Mouse (Mus musculus) mesoderm, embryonic 11.5 days (tissue): ENCODE measurements around the gene Prcp.
"Not testable (repeated sequence)": the region's sequence is repeated elsewhere in the genome, so short reads cannot be mapped to it uniquely, and the experiment has no call there.

Experiments
- DNase-seq: peaks from one replicate; pipeline ENCODE4 v3.0.0-alpha.2; 2012; ENCODE audit warnings: low read depth, low spot score

The Prcp gene

GRCm38 (mm10) chr7:92890618-92891230 lies 16.5 kb downstream of the Prcp start:
- no peak for DNase-seq

DNA sequence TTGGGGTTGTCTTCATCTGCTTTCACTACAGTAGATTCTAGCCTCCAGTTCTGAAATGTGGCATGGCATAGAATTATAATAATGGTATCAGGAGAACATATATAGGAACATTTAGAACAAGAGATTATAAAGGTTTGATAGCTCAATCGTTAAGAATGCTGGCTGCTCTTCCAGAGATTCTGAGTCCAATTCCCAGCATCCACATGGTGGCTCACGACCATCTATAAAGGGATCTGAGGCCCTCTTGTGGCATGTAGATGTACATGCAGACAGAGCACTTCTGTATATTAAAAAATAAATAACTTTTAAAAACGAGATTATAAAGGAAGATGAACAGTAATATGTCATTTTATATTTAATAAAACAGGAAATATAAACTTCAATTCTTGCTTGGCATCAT lies 19.2 kb downstream of the Prcp start:
- DNase-seq, result no peak

DNA sequence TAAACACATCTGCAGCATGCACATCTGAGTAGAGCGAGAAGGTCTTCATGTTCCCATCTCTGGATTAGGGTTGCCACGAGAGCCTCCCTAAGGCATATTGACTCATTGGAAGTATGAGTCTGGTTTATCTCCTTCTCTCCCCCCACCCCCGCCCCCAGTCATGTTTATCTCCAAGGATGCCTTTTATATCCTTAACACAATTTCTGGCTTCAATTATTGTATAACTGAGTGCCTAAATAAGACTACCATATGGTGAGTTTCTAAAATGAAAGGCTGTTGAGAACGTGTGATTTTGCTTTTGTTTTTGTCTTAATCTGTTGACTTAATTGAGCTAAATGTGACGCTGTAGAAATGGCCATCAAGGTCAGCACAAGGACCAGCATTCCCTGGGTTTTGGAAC lies 21.8 kb downstream of the Prcp start:
- DNase-seq, result no peak

DNA sequence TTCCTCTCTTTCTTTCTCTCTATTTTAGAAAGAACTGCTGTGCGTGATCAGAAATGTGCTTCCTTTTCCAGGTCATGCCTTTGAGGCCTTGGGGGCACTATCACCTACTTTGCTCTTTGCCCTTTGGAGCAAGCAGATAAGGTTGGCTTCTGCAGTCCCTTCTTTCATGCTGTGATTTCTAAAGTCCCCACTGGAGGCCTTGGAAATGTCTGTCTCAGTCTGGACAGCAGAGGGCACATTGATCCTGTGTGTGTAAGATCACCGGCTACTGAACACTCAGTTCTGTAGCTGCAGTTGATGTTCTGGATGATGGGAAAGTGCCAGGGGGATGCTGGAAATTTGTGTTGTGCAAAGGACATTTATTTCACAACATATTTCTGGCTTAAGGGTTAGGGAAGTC lies 22.8 kb downstream of the Prcp start:
- DNase-seq, result no peak

GRCm38 (mm10) chr7:92903360-92904038 lies 29.2 kb downstream of the Prcp start:
- peak; percentile 82 for DNase-seq

GRCm38 (mm10) chr7:92904285-92904684 lies 30.0 kb downstream of the Prcp start:
- not testable (repeated sequence) for DNase-seq

GRCm38 (mm10) chr7:92920172-92920856 lies 46.0 kb downstream of the Prcp start:
- DNase-seq, result no peak

- no peak for DNase-seq
These were observed 46.5 kb downstream of the Prcp start for GRCm38 (mm10) chr7:92920857-92921172.

GRCm38 (mm10) chr7:92932792-92933191 lies 58.5 kb downstream of the Prcp start:
- DNase-seq, result no peak

DNA sequence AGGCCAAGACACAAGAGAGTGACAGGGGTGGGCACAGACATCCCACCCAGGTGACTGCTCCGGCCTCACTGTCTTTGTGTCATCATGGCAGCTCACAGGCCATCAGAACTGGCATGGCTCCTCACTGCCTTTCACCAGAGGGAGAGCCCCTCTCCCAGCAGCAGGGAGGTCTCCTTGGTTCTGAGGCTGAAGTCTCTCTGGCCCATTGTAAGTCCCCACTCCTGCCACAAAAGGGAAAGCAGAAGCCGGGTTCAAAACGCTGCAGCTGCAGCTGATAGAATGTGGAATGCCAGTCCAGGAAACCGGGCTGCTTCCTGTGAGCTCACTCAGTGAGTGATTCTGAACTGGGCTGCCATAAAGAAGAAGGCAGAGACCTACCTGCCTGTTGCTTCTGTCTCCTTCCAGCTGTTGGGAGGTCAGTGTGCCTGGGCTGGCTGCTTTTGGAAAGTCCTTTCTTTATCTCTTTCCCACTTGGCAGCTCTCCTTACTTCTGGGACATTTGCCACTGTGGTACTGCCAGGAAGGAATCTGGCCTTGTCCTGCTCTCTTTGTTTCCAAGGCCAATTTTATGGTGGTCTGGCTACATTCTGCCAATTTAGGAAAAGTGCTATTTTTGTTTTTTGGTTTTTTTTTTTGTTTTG lies 59.2 kb downstream of the Prcp start:
- not testable (repeated sequence) for DNase-seq

GRCm38 (mm10) chr7:92936747-92937146 lies 62.5 kb downstream of the Prcp start:
- no peak for DNase-seq

GRCm38 (mm10) chr7:92937955-92938354 lies 63.7 kb downstream of the Prcp start:
- peak; percentile 40 for DNase-seq

DNA sequence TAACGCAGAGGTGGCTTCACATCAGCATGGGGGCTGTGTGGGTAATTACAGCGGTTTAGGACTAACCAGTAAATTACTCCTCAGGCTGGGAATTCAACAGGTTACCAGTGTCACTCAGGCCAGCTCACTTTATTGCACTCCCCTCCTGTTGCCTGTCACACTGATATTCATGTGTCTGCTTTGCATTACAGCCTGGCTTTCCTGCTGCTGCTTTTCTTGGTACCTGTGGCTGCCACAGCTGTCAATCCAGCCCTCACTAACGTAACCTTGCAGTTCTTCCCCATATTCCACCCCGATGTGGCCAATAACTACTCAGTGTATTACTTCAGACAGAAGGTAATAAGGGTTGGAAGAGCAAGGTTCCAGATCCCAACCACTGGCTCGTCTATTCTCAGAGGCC lies 65.5 kb downstream of the Prcp start:
- DNase-seq, result peak; percentile 36

DNA sequence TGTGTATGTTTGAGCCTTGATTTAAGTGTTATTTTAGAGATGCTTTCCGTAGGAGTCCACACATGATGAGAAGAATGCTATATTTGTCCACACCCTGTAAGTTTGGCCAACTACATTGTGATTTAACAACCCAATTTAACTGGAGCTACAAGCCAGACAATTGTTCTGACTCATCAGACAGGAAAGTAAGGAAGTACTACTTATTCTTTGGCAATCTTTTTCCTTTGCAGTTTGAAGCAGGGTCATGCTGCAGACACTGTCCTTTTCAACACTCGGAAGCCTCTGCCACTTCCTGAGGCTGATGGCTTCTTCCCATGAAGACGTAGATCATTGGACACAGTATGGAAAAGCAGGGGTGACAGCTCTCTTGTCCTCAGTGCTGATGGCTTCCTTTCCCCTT lies 76.5 kb downstream of the Prcp start:
- DNase-seq, result no peak

DNA sequence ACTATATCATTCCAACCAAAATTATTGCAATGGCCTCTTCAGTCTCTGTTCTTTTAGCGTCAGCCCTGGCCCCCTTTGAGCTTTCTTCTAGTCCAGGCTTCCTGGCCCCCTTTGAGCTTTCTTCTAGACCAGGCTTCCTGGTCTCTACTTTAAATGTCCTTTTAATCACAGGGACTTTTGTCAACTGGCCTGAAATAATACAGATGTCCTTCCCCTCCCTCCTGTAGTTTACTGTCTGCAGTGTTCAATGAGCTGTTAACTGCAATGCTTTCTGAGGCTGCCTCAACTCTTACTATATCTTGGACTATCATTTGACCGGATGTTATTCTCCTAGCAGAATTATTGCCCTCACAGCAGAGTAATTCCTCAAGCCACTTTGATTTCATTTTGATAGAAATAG lies 77.9 kb downstream of the Prcp start:
- no peak for DNase-seq

GRCm38 (mm10) chr7:92959758-92960157 lies 85.5 kb downstream of the Prcp start:
- DNase-seq, result no peak

- DNase-seq, result no peak
These were observed 87.6 kb downstream of the Prcp start for GRCm38 (mm10) chr7:92961876-92962275.

DNA sequence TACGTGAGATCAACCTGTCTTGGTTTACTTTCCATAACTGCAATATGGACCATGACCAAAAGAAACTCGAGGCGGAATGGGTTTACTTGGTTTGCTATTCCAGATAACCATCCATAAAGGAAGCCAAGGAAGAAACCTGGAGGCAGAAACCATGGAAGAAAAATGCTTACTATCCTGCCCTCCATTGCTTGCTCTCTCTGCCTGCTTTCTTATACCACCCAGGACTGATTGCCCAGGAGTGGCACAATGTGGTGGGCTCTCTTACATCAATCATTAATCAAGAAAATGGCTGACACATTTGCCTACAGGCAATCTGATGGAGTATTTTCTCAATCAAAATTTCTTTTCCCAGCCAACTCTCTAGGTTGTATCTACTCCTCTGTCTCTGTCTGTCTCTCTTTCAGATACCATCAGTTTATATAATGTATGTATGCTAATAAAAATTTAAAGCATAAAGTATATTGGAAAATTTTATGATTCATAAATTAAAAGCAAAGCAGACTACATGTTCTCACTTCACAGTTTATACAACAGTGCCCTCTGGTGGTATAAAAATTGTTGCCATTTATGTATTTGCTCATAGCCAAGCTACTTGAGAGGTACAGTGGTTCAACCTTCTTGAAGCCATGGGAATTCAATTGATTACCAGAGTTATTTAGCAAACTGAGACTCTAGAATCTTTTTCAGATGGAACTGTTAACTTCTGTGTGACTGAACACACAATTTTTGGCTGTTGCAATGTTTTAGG lies 90.7 kb downstream of the Prcp start:
- peak; percentile 70 for DNase-seq

DNA sequence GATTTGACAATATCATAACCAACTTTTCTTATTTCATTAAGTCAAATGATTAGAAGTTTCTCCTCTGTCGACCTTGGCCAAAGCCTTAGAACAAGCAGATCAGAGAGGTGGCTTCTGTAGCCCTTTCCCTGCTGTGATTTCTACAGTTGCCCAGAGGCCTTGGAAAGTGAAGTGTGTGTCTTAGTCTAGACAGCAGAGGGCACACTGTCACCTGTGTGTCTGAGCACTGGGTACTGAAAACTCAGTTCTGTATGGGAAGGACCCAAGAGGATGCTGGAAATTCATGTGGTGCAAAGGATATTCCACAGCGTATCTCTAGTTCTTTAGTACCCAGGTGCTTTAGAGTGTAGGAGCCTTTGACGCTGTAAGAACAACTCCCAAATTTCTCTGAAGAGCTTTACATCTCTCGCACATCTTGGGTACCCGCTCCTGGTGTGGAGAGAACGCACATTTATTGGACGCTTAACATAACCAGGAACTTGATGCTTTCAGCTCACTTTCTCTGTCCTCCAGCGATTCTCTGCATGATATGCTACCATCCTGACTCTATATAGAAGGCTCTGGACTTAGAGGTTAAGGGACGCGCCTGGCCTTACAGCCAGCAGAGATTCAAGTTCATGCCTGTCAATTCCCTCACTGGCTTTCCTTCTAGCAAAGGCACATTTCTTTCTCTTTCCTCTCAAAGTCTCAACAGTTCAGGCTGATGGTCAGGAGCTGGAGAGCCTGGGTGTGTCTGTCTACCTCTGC lies 93.3 kb downstream of the Prcp start:
- DNase-seq, result peak; percentile 38

- DNase-seq, result no peak
These were observed 103.2 kb downstream of the Prcp start for GRCm38 (mm10) chr7:92977429-92977828.

DNA sequence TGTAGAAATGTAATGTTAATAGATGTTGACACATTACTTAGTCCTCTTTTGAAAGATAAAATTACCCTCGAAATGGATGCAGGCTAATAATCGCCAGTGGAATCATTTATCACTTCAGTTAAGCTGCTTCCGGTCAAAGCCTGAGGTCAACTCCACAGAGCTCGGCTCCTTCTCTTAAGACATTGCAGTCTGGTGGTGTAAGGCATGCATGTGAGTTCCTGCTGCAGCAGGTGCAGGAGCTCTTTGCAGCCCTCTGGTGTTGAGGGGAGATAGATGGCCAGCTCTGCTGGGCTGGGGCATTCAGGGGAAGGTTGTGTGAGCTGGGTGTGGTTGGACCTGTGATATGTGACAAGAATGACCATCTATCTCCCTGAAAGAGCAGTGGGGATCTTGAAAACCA lies 104.0 kb downstream of the Prcp start:
- DNase-seq, result no peak
